Mouse (Mus musculus): ENCODE measurements around the gene Acot7.

- TF ChIP-seq CTCF (IDR thresholded peaks at IDR 0.05; ENCODE audit: control insufficient read depth, insufficient read depth, low read length) (peak; percentile 85), POLR2A (IDR thresholded peaks at IDR 0.05; ENCODE audit: borderline replicate concordance, control insufficient read depth, low read depth, low read length) (peak; percentile 37; the same call in 1 of the 2 replicates)
Observed at GRCm38 (mm10) chr4:152138497-152139260, 39.3 kb upstream of the Acot7 start.
